Mouse (Mus musculus): Measurements from ENCODE around the gene Snx33. TPM values are rescaled to one million over a fixed set of nuclear protein-coding genes. Genes with fewer than 3 reads are reported as not detected.

The Snx33 gene
- total RNA-seq, 2 experiments from 2014 or later, result 8.9 to 12.5 TPM

DNA sequence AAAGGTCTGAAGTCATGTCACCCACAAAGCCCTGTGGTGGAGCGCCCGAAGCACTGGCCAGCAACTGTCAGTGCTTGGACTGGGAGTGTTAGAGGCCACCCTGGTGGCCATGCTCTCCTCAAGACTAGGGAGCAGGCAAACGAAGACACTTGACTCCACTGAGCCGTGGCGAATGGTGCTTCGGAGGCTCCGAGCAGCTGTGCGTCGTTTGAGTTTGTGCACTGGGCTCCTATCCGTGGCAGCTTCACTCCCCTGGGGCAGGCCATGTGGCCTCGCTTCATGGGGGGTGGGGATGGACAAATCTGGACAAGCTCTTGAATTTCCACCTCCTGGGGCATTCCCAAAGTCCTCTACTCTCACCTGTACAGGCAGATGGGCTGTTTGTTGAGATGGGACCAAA lies 28.8 kb downstream of the Snx33 start:
- DNase-seq (ENCODE audit: low spot score), result no peak
- intact Hi-C loops (cut with DNase I), result no loop called here

- DNase-seq (ENCODE audit: low spot score), result no peak
- intact Hi-C loops (cut with DNase I), result no loop called here
Observed at GRCm38 (mm10) chr9:56896779-56897178, 31.4 kb downstream of the Snx33 start.

GRCm38 (mm10) chr9:56894006-56894405 lies 34.2 kb downstream of the Snx33 start:
- DNase-seq (ENCODE audit: low spot score), result no peak
- intact Hi-C loops (cut with DNase I), result loop anchor here (2.0 to 5.0 kb wide), 4 partner anchors 31 to 328 kb away; no protein-coding TSS in a partner anchor

- no peak for DNase-seq (ENCODE audit: low spot score)
- intact Hi-C loops (cut with DNase I), result loop anchor here (2.0 to 5.0 kb wide), 4 partner anchors 139 to 329 kb away; partner anchors contain the start of gene Man2c1
Observed at GRCm38 (mm10) chr9:56893313-56893712, 34.9 kb downstream of the Snx33 start.

DNA sequence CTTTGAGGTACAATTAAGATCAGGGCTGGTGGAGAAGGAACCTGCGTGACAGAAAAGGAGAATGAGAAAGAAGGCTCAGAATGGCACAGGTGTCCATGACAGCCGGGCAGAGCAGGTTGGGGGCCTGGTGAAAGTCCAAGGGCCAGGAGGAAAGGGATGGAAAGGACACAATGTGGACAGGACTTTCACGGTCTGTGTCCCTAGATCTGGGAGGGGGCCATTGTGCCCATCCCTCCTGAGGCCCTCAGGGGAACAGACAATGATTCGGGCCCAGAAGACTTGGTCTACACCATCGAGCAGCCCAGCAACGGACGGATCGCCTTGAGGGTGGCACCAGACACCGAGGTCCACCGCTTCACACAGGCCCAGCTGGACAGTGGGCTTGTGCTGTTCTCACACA lies 36.1 kb downstream of the Snx33 start:
- DNase-seq (ENCODE audit: low spot score), result no peak
- intact Hi-C loops (cut with DNase I), result loop anchor here (2.0 to 5.0 kb wide), 4 partner anchors 140 to 330 kb away; partner anchors contain the start of gene Man2c1

GRCm38 (mm10) chr9:56891517-56892011 lies 36.6 kb downstream of the Snx33 start:
- DNase-seq (ENCODE audit: low spot score), result peak; percentile 42
- intact Hi-C loops (cut with DNase I), result loop anchor here (2.0 to 5.0 kb wide), 5 partner anchors 59 to 331 kb away; partner anchors contain the start of genes Man2c1 and Snupn

GRCm38 (mm10) chr9:56890522-56891250 lies 37.5 kb downstream of the Snx33 start:
- intact Hi-C loops (cut with DNase I), result loop anchor here (2.0 to 5.0 kb wide), 4 partner anchors 60 to 332 kb away; partner anchors contain the start of gene Snupn
- DNase-seq (ENCODE audit: low spot score), result no peak

GRCm38 (mm10) chr9:56889817-56890216 lies 38.4 kb downstream of the Snx33 start:
- DNase-seq (ENCODE audit: low spot score), result no peak
- intact Hi-C loops (cut with DNase I), result loop anchor here (1.0 to 5.0 kb wide), 7 partner anchors 25 to 332 kb away; partner anchors contain the start of genes Cspg4, Odf3l1 and Snupn

- no peak for DNase-seq (ENCODE audit: low spot score)
- intact Hi-C loops (cut with DNase I), result no loop called here
Observed at GRCm38 (mm10) chr9:56887581-56887980, 40.6 kb downstream of the Snx33 start.

- intact Hi-C loops (cut with DNase I), result no loop called here
Observed at GRCm38 (mm10) chr9:56886601-56887000, 41.6 kb downstream of the Snx33 start.

DNA sequence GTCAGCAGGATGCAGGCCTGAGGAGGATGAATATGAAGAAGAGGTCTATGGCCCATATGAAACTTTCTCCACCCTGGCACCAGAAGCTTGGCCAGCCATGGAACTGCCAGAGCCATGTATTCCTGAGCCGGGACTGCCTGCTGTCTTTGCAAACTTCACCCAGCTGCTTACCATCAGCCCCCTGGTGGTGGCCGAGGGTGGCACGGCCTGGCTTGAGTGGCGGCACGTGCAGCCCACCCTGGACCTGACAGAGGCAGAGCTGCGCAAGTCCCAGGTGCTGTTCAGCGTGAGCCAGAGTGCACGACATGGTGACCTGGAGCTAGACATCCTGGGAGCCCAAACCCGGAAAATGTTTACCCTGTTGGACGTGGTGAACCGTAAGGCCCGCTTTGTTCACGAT lies 42.1 kb downstream of the Snx33 start:
- no peak for DNase-seq (ENCODE audit: low spot score)
- intact Hi-C loops (cut with DNase I), result no loop called here

More at GRCm38 (mm10) chr9:56886601-56887000, 41.6 kb downstream of the Snx33 start:
- no peak for DNase-seq (ENCODE audit: low spot score)

DNA sequence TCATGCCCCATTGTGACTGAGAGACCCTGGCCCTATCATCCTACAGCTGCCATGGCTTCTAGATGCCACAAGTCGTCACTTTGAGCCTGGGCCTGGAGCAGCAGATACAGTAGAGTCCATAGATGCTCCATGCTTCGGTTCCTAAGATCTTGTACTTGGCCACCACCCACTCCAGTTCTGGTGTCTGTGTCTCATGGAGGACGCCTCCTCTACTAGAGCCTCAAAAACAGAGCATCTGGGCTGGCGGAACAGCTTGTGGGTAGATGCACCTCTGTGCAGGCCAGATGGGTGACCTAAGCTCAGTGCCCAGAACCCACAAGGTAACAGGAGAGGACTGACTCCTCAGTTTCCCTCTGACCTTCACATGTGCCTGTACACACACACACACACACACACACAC lies 43.8 kb downstream of the Snx33 start:
- intact Hi-C loops (cut with DNase I), result no loop called here
- no peak for DNase-seq (ENCODE audit: low spot score)

- DNase-seq (ENCODE audit: low spot score), result no peak
- intact Hi-C loops (cut with DNase I), result no loop called here
Observed at GRCm38 (mm10) chr9:56883470-56883869, 44.7 kb downstream of the Snx33 start.

DNA sequence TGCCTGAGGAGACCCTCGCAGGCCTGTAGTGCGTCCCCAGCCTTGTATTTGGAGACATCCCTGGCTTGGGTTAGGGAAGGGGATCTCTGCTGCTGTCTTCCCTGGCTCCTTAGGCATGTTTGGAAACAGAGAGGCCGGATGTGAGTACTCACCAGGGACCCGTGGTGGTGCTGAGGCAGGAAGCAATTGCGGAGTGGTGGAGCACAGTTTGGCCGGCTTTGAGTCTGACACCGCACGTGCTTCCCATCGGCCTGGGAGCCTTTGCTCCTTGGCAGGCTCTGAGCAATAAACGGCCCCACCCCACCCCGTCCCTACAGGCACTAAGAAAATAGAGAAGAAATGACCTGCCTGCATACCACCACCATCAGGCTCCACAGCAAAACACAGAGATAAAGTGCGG lies 45.4 kb downstream of the Snx33 start:
- intact Hi-C loops (cut with DNase I), result no loop called here
- no peak for DNase-seq (ENCODE audit: low spot score)

DNA sequence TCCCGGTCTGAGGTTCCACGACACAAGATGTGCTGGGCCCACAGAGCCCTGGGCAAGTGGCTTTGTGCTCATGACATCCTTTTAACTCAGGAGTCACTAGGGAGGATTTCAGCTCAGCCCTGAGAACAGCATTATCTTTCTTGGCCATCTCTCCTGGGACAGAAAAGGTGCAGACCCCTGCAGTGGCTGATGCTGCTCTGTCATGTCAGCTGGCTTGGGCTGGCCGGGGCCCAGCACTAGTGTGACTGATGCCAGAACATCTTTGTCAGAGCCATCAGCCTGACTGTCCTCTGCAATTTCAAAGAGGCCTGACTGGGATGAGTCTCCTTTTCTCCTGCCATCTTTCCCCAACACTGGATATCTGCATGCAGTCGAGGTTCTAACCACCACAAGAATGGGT lies 45.9 kb downstream of the Snx33 start:
- intact Hi-C loops (cut with DNase I), result no loop called here
- DNase-seq (ENCODE audit: low spot score), result no peak

DNA sequence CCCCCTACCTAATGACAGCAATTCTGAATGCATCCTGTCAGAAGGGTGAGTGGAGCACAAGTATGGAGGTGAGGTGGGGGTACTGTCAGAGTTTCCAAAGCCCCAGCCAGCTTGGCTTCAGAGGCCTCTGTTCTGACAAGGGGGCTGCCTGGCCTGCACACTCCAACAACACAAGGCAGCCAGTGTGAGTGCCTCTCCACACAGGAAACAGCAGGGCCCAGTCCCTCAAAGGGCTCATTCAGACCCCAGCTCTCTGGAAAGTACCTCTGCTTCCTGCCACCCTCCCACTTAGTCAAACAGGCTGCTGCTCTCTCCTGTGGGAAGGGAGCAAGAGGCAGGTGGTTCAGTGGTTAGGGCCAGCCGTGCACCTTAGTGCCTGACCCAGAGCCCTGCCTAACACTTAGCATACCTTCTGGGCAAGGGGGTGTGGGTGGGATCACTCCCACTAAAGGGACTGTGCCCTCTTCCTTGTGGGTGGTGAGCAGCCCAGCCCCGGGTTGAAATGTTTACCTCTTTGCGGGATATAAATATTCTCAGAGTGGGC lies 46.6 kb downstream of the Snx33 start:
- DNase-seq (ENCODE audit: low spot score), result no peak
- intact Hi-C loops (cut with DNase I), result no loop called here

- intact Hi-C loops (cut with DNase I), result no loop called here
- DNase-seq (ENCODE audit: low spot score), result no peak
Observed at GRCm38 (mm10) chr9:56880790-56881189, 47.4 kb downstream of the Snx33 start.

- intact Hi-C loops (cut with DNase I), result no loop called here
- DNase-seq (ENCODE audit: low spot score), result no peak
Observed at GRCm38 (mm10) chr9:56877284-56877683, 50.9 kb downstream of the Snx33 start.

- no peak for DNase-seq (ENCODE audit: low spot score)
- intact Hi-C loops (cut with DNase I), result no loop called here
Observed at GRCm38 (mm10) chr9:56876784-56877183, 51.4 kb downstream of the Snx33 start.

GRCm38 (mm10) chr9:56873097-56873496 lies 55.1 kb downstream of the Snx33 start:
- no peak for DNase-seq (ENCODE audit: low spot score)
- intact Hi-C loops (cut with DNase I), result no loop called here
